Mouse (Mus musculus) testis, adult 2 months (tissue): ENCODE results near the gene Lrrc8d. TPM values are rescaled to one million over a fixed set of nuclear protein-coding genes. Genes with fewer than 3 reads are reported as not detected.

ENCODE experiments used
- H3K27ac ChIP-seq: fragments of 200-500 bp; 2 replicates; pipeline ENCODE4 v1.5.1; 2012; ENCODE audit warnings: low read depth, low read length; ENCODE audit not compliant: control insufficient read depth, insufficient read depth
- H3K27me3 ChIP-seq: fragments of 200-500 bp; 2 replicates; pipeline ENCODE4 v1.6.1; 2012; ENCODE audit warnings: mild to moderate bottlenecking, low read length, moderate library complexity; ENCODE audit not compliant: control insufficient read depth, insufficient read depth
- H3K36me3 ChIP-seq: fragments of 200-500 bp; 2 replicates; pipeline ENCODE4 v1.6.1; 2012; ENCODE audit warnings: mild to moderate bottlenecking, low read length; ENCODE audit not compliant: control insufficient read depth, insufficient read depth
- H3K4me1 ChIP-seq: fragments of 200-500 bp; 2 replicates; pipeline ENCODE4 v1.6.1; 2012; ENCODE audit warnings: low read length; ENCODE audit not compliant: control insufficient read depth, insufficient read depth
- H3K4me3 ChIP-seq: fragments of 200-500 bp; 2 replicates; pipeline ENCODE4 v1.5.1; 2012; ENCODE audit warnings: low read depth, mild to moderate bottlenecking, low read length, moderate library complexity, mixed read lengths; ENCODE audit not compliant: control insufficient read depth
- CTCF ChIP-seq: fragments of 200-500 bp; IDR thresholded peaks from 2 replicates; pipeline ENCODE4 v1.5.1; 2012; ENCODE audit warnings: low read depth, mild to moderate bottlenecking, inconsistent platforms, low read length, moderate library complexity; ENCODE audit not compliant: control insufficient read depth, insufficient read depth, insufficient replicate concordance
- POLR2A ChIP-seq: fragments of 200-500 bp; IDR thresholded peaks from 2 replicates; pipeline ENCODE4 v1.6.1; 2012; ENCODE audit warnings: low read depth, mild to moderate bottlenecking, inconsistent platforms, low read length, moderate library complexity; ENCODE audit not compliant: control insufficient read depth
- polyA plus RNA-seq: library from polyadenylated mRNA; depleted of rRNA; stranded (reverse); fragments of >200 nt; gene quantifications from 2 replicates; pipeline ENCODE4 v1.2.3, GENCODE M21; 2012

Lrrc8d gene
- polyA plus RNA-seq, 1 experiment: 4.8 TPM

DNA sequence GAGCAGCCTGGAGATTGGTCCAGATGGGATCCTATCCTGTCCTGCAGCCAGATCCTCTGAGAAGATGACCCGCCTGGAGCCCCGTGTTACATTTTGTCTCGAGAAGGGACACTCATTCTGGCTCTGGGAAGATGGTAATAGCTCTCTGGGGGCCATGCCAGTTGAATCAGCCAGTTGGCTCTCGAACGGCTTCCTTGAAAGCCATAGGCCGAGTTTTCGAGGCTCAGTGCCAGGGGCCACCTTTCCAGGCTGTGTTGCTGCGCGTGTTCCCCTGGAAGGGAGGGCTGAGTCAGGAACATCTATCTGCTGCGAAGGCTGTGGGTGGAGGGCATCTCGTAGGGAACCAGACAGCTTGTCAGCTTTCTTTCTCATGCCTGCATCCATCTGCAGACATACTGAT is 23.0 kb downstream of the Lrrc8d start:
- H3K27ac ChIP-seq: no peak overlapping the region
- no peaks in the 10 kb centered on the region for H3K27me3 ChIP-seq

DNA sequence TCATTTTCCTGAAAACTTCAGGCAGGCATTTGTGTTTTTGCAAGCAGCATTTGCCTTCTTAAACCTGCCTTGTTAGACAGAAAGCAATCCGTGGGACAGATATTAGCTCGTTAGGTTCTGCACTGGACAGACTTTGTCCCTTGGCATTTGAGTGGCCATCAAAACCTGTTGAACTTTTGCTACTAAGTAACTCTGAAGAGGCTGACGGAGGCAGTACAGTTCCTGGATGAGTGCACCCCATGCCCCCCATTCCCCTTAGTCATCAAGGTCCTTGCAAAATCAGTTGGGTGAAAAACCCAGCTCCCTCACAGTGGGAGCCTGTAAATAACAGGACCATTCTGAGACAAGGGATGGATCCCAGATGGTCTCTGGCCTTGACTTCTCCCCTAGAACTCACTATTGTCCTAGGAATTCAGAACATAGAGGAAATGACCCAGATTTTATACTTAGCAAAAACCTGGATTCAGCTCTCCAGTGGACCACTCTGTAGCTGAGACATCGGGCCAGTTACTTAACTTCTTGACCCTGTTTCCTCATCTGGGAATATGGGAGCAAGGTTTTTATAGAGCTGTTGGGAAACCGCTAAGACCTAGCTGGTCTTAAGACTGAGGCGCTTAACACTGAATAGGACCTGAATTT is 30.5 kb downstream of the Lrrc8d start:
- Histone ChIP-seq H3K27ac (no peak overlapping the region), H3K36me3 (no peaks in the 10 kb centered on the region), H3K4me3 (no peak overlapping the region), H3K27me3 (no peaks in the 10 kb centered on the region), H3K4me1 (peaks cover 10% of the 10 kb centered on the region)
- TF ChIP-seq CTCF (no peak), POLR2A (no peak)

More for the DNA sequence above, 23.0 kb downstream of the Lrrc8d start:
- TF ChIP-seq CTCF: no peak
- TF ChIP-seq POLR2A: no peak
- no peaks in the 10 kb centered on the region for H3K36me3 ChIP-seq
- H3K4me3 ChIP-seq: no peak overlapping the region
- H3K4me1 ChIP-seq: no peaks in the 10 kb centered on the region; the same call in 1 of the 2 replicates

GRCm38 (mm10) chr5:105731173-105731626 is 31.4 kb downstream of the Lrrc8d start:
- H3K4me3 ChIP-seq: no peak overlapping the region
- no peak overlapping the region for H3K27ac ChIP-seq
- H3K36me3 ChIP-seq: no peaks in the 10 kb centered on the region

DNA sequence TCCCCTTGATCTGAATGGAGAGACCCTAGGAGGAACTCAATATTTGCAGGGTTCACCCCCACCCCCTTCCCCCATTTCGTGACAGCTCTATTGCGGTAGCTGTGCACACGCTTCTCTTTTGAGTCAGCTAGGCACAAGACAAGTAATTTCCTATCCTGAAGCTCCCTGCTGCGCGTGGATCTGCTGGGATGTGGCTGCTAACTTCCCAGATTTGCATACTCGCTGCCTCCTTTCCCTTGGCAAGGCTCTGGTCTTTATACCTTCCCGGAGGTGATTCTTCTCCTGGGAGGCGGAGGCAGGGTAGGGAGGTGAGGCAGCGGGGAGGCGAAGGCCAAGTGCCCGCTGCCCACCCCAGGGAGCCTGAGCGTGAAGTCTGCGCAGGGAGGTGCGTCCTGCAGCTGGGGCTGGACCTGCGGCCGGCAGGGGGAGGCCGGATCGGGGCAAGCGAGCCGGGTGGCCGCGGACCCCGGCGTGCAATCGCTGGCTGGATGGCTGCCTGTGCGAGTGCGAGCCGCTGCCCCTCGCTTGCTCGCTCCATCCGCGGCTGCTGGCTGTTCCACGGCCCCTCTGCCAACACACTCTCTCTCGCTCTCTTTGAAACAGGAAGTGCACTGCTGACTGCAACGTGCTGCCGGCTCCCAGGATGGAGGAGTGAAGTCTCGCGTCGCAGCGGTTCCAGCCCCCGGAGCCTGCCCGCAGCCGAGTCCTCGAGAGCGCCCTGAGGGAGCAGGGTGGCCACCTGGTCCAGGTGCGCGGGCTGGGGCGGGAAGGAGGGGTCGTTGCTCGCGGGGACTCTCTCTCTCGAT is 32.1 kb downstream of the Lrrc8d start:
- TF ChIP-seq POLR2A: no peak
- no peak for TF ChIP-seq CTCF
- Histone ChIP-seq H3K4me1 (peaks cover 10% of the 10 kb centered on the region), H3K36me3 (no peaks in the 10 kb centered on the region), H3K27ac (no peak overlapping the region), H3K27me3 (no peaks in the 10 kb centered on the region), H3K4me3 (peak overlapping the region; percentile 48)

More at GRCm38 (mm10) chr5:105731173-105731626, 31.4 kb downstream of the Lrrc8d start:
- TF ChIP-seq POLR2A (no peak), CTCF (no peak)
- Histone ChIP-seq H3K27me3 (no peaks in the 10 kb centered on the region), H3K4me1 (peaks cover 10% of the 10 kb centered on the region)

DNA sequence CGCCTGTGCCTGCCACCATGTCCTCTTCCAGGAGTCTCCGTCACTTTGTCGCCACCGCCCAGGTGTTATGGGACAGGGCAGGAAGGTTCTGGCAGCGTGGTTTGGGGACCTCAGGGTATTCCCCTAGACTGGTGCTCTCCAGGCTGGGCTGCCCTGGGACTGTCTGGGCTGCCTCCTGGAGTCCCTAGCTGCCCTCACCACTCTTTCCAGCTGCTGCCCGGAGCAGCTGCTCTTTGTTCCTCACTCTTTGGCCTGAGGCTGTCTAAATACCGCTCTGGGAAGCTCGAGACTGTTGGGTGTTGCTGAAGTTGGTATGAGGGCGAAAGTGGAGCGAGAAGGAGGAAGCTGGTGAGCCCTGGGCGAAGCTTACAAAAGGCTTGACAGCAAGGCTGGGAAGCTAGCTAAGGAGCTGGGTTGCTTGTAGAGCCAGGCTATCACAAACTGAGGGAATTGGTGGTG is 32.7 kb downstream of the Lrrc8d start:
- H3K27me3 ChIP-seq: no peaks in the 10 kb centered on the region
- no peaks in the 10 kb centered on the region for H3K36me3 ChIP-seq
- no peak overlapping the region for H3K27ac ChIP-seq
- peaks cover 10% of the 10 kb centered on the region for H3K4me1 ChIP-seq
- peak overlapping the region; percentile 48 for H3K4me3 ChIP-seq
- TF ChIP-seq POLR2A: no peak
- no peak for TF ChIP-seq CTCF

DNA sequence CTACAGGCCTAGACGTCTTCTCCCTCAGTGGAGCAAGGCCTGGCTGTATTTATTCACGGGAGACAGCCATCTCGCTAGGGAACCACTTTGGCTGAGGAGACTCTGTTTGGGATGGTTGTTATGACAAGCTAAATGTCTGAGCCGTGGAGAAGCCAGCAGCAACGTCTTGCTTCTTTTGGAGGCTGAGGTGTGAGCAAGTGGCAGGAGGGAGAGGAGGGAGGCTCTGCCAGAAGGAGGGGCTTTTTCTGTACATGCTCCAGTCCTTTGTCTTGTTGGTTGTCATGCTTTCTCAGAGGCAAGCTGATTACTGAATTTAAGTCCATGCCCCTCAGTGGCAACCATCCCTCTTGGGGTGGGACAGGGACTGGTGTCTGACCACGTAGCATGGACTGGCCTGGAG is 33.5 kb downstream of the Lrrc8d start:
- Histone ChIP-seq H3K4me3 (no peak overlapping the region), H3K27ac (no peak overlapping the region), H3K36me3 (no peaks in the 10 kb centered on the region), H3K4me1 (peaks cover 10% of the 10 kb centered on the region), H3K27me3 (no peaks in the 10 kb centered on the region)
- TF ChIP-seq POLR2A (no peak), CTCF (no peak)

- Histone ChIP-seq H3K36me3 (no peaks in the 10 kb centered on the region), H3K27me3 (no peaks in the 10 kb centered on the region), H3K4me3 (no peak overlapping the region), H3K4me1 (peaks cover 7% of the 10 kb centered on the region), H3K27ac (no peak overlapping the region)
- TF ChIP-seq POLR2A (no peak), CTCF (no peak)
Measured at GRCm38 (mm10) chr5:105736365-105736764, 36.6 kb downstream of the Lrrc8d start.

DNA sequence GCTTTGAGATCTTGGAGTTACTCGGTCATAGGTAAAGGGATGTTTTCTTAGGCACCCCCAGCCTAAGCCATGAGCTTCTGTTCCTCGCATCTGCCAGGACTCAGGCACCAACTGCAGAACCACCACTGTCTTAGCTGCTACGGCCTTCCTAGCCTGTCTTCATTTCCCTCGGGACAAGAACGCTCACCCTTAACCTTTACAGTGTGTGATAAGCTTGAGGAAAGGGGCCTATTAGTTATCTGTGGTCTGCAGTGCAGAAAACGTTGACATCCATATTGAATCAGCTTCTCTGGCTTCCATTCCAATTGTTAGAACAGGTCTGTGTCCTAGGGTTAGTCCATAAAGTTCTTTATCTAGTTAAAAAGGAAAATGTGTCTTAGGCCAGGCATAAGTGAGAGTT is 37.4 kb downstream of the Lrrc8d start:
- TF ChIP-seq CTCF: no peak
- no peak for TF ChIP-seq POLR2A
- peaks cover 6% of the 10 kb centered on the region for H3K4me1 ChIP-seq
- no peaks in the 10 kb centered on the region for H3K27me3 ChIP-seq
- no peak overlapping the region for H3K4me3 ChIP-seq
- H3K27ac ChIP-seq: no peak overlapping the region
- H3K36me3 ChIP-seq: no peaks in the 10 kb centered on the region
